Mouse (Mus musculus) MEL (cell line): Measurements from ENCODE around the gene Tmem268. TPM values are rescaled to one million over a fixed set of nuclear protein-coding genes. Genes with fewer than 3 reads are reported as not detected.

Experiments used
- DNase-seq: peaks from one replicate; pipeline ENCODE4 v3.0.0; 2011; ENCODE audit warnings: low read depth, low spot score
- H3K27ac ChIP-seq: 2 replicates; pipeline ENCODE4 v1.5.1; 2012; ENCODE audit warnings: low read depth, mild to moderate bottlenecking, control low read depth, low read length, moderate library complexity; ENCODE audit not compliant: control insufficient read depth
- H3K27me3 ChIP-seq, 2 experiments: fragments of 150-350 bp in 1 of 2; sonication (generic) in 1 of 2; 2 replicates each; pipeline ENCODE4 v1.6.1; 2012; ENCODE audit warnings: low read length in 2 of 2, mild to moderate bottlenecking in 2 of 2, improper control_type of control experiment in 1 of 2, moderate library complexity in 1 of 2; ENCODE audit not compliant: insufficient read depth in 2 of 2, control insufficient read depth in 1 of 2
- H3K36me3 ChIP-seq, 2 experiments: 2 replicates each; pipeline ENCODE4 v1.6.1; 2012 to 2014; ENCODE audit warnings: low read length in 2 of 2, improper control_type of control experiment in 1 of 2, inconsistent platforms in 1 of 2, mild to moderate bottlenecking in 1 of 2; ENCODE audit not compliant: insufficient read depth in 2 of 2, control insufficient read depth in 1 of 2
- H3K4me1 ChIP-seq, 2 experiments: fragments of 150-350 bp in 1 of 2; sonication (generic) in 1 of 2; 2 replicates each; pipeline ENCODE4 v1.6.1; 2012; ENCODE audit warnings: low read length in 2 of 2, improper control_type of control experiment in 1 of 2, mild to moderate bottlenecking in 1 of 2; ENCODE audit not compliant: insufficient read depth in 2 of 2, control insufficient read depth in 1 of 2
- H3K4me3 ChIP-seq, 2 experiments: fragments of 150-350 bp in 1 of 2; sonication (generic) in 1 of 2; 2 replicates each; pipeline ENCODE4 v1.5.1; 2012; ENCODE audit warnings: low read depth in 2 of 2, low read length in 2 of 2, mild to moderate bottlenecking in 2 of 2, moderate library complexity in 2 of 2, control low read depth in 1 of 2, improper control_type of control experiment in 1 of 2; ENCODE audit not compliant: control insufficient read depth in 1 of 2, insufficient read depth in 1 of 2
- H3K79me2 ChIP-seq: 2 replicates; pipeline ENCODE4 v1.6.1; 2012; ENCODE audit warnings: mild to moderate bottlenecking, low read length, moderate library complexity; ENCODE audit not compliant: control insufficient read depth, poor library complexity, insufficient read depth
- H3K9ac ChIP-seq: 2 replicates; pipeline ENCODE4 v1.6.1; 2012; ENCODE audit warnings: low read depth, mild to moderate bottlenecking, control low read depth, low read length, moderate library complexity; ENCODE audit not compliant: control insufficient read depth, poor library complexity, severe bottlenecking
- H3K9me3 ChIP-seq: fragments of 150-350 bp; sonication (generic); replicated peaks from 2 replicates; pipeline ENCODE4 v1.6.1; 2012; ENCODE audit warnings: mild to moderate bottlenecking, low read length, improper control_type of control experiment, moderate library complexity; ENCODE audit not compliant: insufficient read depth
- BHLHE40 ChIP-seq: IDR thresholded peaks from 2 replicates; pipeline ENCODE4 v1.6.1; 2012; ENCODE audit warnings: low read depth, mild to moderate bottlenecking, inconsistent platforms, low read length, improper control_type of control experiment, borderline replicate concordance
- E2F4 ChIP-seq: IDR thresholded peaks from 2 replicates; pipeline ENCODE4 v1.6.1; 2011; ENCODE audit warnings: low read depth, low read length, improper control_type of control experiment, borderline replicate concordance
- ETS1 ChIP-seq: IDR thresholded peaks from 2 replicates; pipeline ENCODE4 v1.6.1; 2012; ENCODE audit warnings: low read depth, mild to moderate bottlenecking, inconsistent platforms, low read length, improper control_type of control experiment, moderate library complexity
- HCFC1 ChIP-seq: IDR thresholded peaks from 2 replicates; pipeline ENCODE4 v1.6.1; 2012; ENCODE audit warnings: low read depth, mild to moderate bottlenecking, inconsistent platforms, low read length, improper control_type of control experiment, moderate library complexity
- KAT2A ChIP-seq: conservative IDR thresholded peaks from 2 replicates; pipeline ENCODE4 v1.6.1; 2012; ENCODE audit warnings: low read depth, low read length, improper control_type of control experiment, inconsistent platforms
- MYC ChIP-seq: IDR thresholded peaks from 2 replicates; pipeline ENCODE4 v1.6.1; 2011; ENCODE audit warnings: low read depth, mild to moderate bottlenecking, low read length, improper control_type of control experiment, moderate library complexity
- RCOR1 ChIP-seq: IDR thresholded peaks from 2 replicates; pipeline ENCODE4 v1.6.1; 2012; ENCODE audit warnings: low read depth, mild to moderate bottlenecking, inconsistent platforms, low read length, improper control_type of control experiment
- TCF12 ChIP-seq: IDR thresholded peaks from 2 replicates; pipeline ENCODE4 v1.6.1; 2014; ENCODE audit warnings: low read depth, mild to moderate bottlenecking, inconsistent platforms, low read length, improper control_type of control experiment, moderate library complexity
- UBTF ChIP-seq: IDR thresholded peaks from 2 replicates; pipeline ENCODE4 v1.6.1; 2012; ENCODE audit warnings: low read depth, mild to moderate bottlenecking, inconsistent platforms, low read length, improper control_type of control experiment, moderate library complexity, borderline replicate concordance; ENCODE audit not compliant: insufficient read depth
- USF1 ChIP-seq: IDR thresholded peaks from 2 replicates; pipeline ENCODE4 v1.6.1; 2014; ENCODE audit warnings: low read depth, mild to moderate bottlenecking, inconsistent platforms, low read length, improper control_type of control experiment, moderate library complexity
- ZNF384 ChIP-seq: IDR thresholded peaks from 2 replicates; pipeline ENCODE4 v1.6.1; 2012; ENCODE audit warnings: low read depth, mild to moderate bottlenecking, inconsistent platforms, low read length, improper control_type of control experiment
- polyA plus RNA-seq, 2 experiments: library from polyadenylated mRNA; stranded (reverse) in 1 of 2; unstranded in 1 of 2; fragments of >175 nt in 1 of 2; fragments of >200 nt in 1 of 2; gene quantifications; 2 replicates each; pipeline versions ENCODE4 v1.2.1 to v1.2.4; 2012; ENCODE audit warnings: low replicate concordance in 2 of 2, low read depth in 1 of 2; ENCODE audit not compliant: insufficient read length in 2 of 2, insufficient read depth in 1 of 2, missing spikeins in 1 of 2
- total RNA-seq: library from RNA; depleted of rRNA; stranded (reverse); fragments of 300-350 nt; gene quantifications from 2 replicates; pipeline ENCODE4 v1.2.3, GENCODE M21; 2012

Gene Tmem268
- total and polyA plus RNA-seq, 3 experiments: 8.1 to 11.3 TPM; not detected in 1

GRCm38 (mm10) chr4:63544494-63545230 lies 13.9 kb upstream of the Tmem268 start, which contains the start of gene Atp6v1g1 (continued):
- TF ChIP-seq E2F4: no peak
- TF ChIP-seq RCOR1: no peak
- TF ChIP-seq HCFC1: peak; percentile 72
- no peak for TF ChIP-seq MYC
- TF ChIP-seq KAT2A: no peak
- 0 out of 2 replicates have a peak, but pooled peaks have one; percentile 4 for TF ChIP-seq ZNF384
- peak; percentile 49; the same call in 1 of the 2 replicates for TF ChIP-seq ETS1

- peaks cover 11 to 15% of the 10 kb centered on the region in 2 experiments for H3K36me3 ChIP-seq
- H3K79me2 ChIP-seq: peaks cover 25% of the 10 kb centered on the region
- H3K27me3 ChIP-seq: no peaks in the 10 kb centered on the region
- H3K9ac ChIP-seq: peak overlapping the region; percentile 98
- H3K4me1 ChIP-seq: peaks cover 0 to 17% of the 10 kb centered on the region in 2 experiments; a peak in 3 of 4 replicates
- peak overlapping the region; percentile 98 to 100 for H3K4me3 ChIP-seq
- no peaks in the 10 kb centered on the region for H3K9me3 ChIP-seq
- TF ChIP-seq TCF12: no peak
- TF ChIP-seq HCFC1: no peak
- TF ChIP-seq, all 39 proteins: peak for 0
- peak; percentile 42 for DNase-seq
- peak overlapping the region; percentile 19; the same call in 1 of the 2 replicates for H3K27ac ChIP-seq
Measured at GRCm38 (mm10) chr4:63545231-63545958, 13.2 kb upstream of the Tmem268 start.

GRCm38 (mm10) chr4:63546441-63547055 lies 12.0 kb upstream of the Tmem268 start:
- no peak overlapping the region for H3K9ac ChIP-seq
- H3K9me3 ChIP-seq: no peaks in the 10 kb centered on the region
- no peak overlapping the region for H3K27ac ChIP-seq
- no peak for TF ChIP-seq UBTF
- no peak for TF ChIP-seq USF1
- no peak for TF ChIP-seq ETS1
- TF ChIP-seq BHLHE40: no peak
- H3K79me2 ChIP-seq: peaks cover 25% of the 10 kb centered on the region
- H3K4me3 ChIP-seq: no peak overlapping the region
- DNase-seq: peak; percentile 7
- peaks cover 0 to 17% of the 10 kb centered on the region in 2 experiments; a peak in 3 of 4 replicates for H3K4me1 ChIP-seq
- H3K27me3 ChIP-seq: no peaks in the 10 kb centered on the region
- peaks cover 13 to 15% of the 10 kb centered on the region in 2 experiments for H3K36me3 ChIP-seq
